Mouse (Mus musculus) gonadal fat pad, adult 2 months (tissue): ENCODE results near the gene Coa4. TPM values are rescaled to one million over a fixed set of nuclear protein-coding genes. Genes with fewer than 3 reads are reported as not detected.
"Not testable (repeated sequence)": the region's sequence is repeated elsewhere in the genome, so short reads cannot be mapped to it uniquely, and the experiment has no call there.

Source experiments
- DNase-seq: peaks from one replicate; pipeline ENCODE4 v3.0.0-alpha.2; 2012; ENCODE audit warnings: low read depth
- polyA plus RNA-seq: library from polyadenylated mRNA; depleted of rRNA; stranded (reverse); fragments of >200 nt; gene quantifications from 2 replicates; pipeline ENCODE4 v1.2.3, GENCODE M21; 2012; rRNA removed

Gene Coa4
- polyA plus RNA-seq, 1 experiment: 21.3 TPM

GRCm38 (mm10) chr7:100561861-100562587 is 25.2 kb downstream of the Coa4 start:
- no peak for DNase-seq

- not testable (repeated sequence) for DNase-seq
These were observed 30.4 kb downstream of the Coa4 start for GRCm38 (mm10) chr7:100567238-100567637.

GRCm38 (mm10) chr7:100569907-100570306 is 33.0 kb downstream of the Coa4 start:
- DNase-seq: no peak

GRCm38 (mm10) chr7:100570930-100571715 is 34.3 kb downstream of the Coa4 start:
- no peak for DNase-seq

GRCm38 (mm10) chr7:100572061-100572460 is 35.2 kb downstream of the Coa4 start:
- no peak for DNase-seq

GRCm38 (mm10) chr7:100572704-100573103 is 35.8 kb downstream of the Coa4 start:
- DNase-seq: no peak

- no peak for DNase-seq
These were observed 41.9 kb downstream of the Coa4 start for GRCm38 (mm10) chr7:100578794-100579193.

- DNase-seq: no peak
These were observed 45.4 kb downstream of the Coa4 start for GRCm38 (mm10) chr7:100582235-100582634.

GRCm38 (mm10) chr7:100582727-100583236 is 45.9 kb downstream of the Coa4 start:
- peak; percentile 77 for DNase-seq

GRCm38 (mm10) chr7:100589816-100590215 is 52.9 kb downstream of the Coa4 start:
- DNase-seq: no peak

Other genes starting within 250 kb of the Coa4 start
- 18.4 and 20.1 TPM in 2 replicates for gene C2cd3, start 164.8 kb upstream of the Coa4 start, polyA plus RNA-seq
- gene Ppme1, start 164.8 kb upstream of the Coa4 start, polyA plus RNA-seq: 89.1 and 95.3 TPM in 2 replicates
- gene Ucp3, start 64.1 kb upstream of the Coa4 start, polyA plus RNA-seq: 8.5 and 11.9 TPM in 2 replicates
- gene Ucp2, start 43.7 kb upstream of the Coa4 start, polyA plus RNA-seq: 511 and 529 TPM in 2 replicates
- gene Dnajb13, start 22.1 kb upstream of the Coa4 start, polyA plus RNA-seq: 4.1 and 5.7 TPM in 2 replicates
- gene Rab6a, start 70.3 kb downstream of the Coa4 start, polyA plus RNA-seq: 21.3 and 26.2 TPM in 2 replicates
- 18.6 and 24.7 TPM in 2 replicates for gene Mrpl48, start 71.2 kb downstream of the Coa4 start, polyA plus RNA-seq
- gene Plekhb1, start 125.3 kb downstream of the Coa4 start, polyA plus RNA-seq: 27.1 and 35.8 TPM in 2 replicates
- 58.8 and 64.3 TPM in 2 replicates for gene Fam168a, start 169.6 kb downstream of the Coa4 start, polyA plus RNA-seq